Mouse (Mus musculus): ENCODE measurements at regions not wholly inside any gene's neighbourhood (a gene's known extent, or its start where the extent isn't known, plus 50 kb on each side); places are given as distances from the start of the nearest gene placed in this dataset.

DNA sequence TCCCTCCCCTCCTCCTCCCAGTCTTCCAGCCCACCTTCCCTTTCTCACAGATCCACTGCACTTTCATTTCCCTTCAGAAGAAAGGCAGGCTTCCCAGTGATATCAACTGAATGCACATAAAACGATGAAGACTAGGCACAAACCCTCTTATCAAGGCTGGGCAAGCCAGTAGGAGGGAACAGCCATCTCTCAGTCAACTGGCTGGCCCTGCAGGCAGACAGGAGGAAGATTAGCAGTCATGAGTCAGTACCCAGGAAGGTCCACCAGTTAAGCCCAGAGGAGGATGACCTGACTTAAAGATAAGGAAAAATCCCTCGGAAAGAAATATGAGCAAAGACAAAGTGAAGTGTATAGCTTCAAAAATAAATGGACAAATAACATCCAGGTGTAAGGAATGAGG lies 337.4 kb upstream of the Ube2e3 start:
- H3K9ac ChIP-seq (ENCODE audit: low read depth, low read length): no peak overlapping the region
- no peaks in the 10 kb centered on the region for H3K27me3 ChIP-seq (ENCODE audit: control insufficient read depth, insufficient read depth, low read length)
- no peak overlapping the region for H3K27ac ChIP-seq (ENCODE audit: low read depth, low read length)
- no peaks in the 10 kb centered on the region for H3K4me1 ChIP-seq (ENCODE audit: control insufficient read depth, insufficient read depth, low read length)
- no peak for ATAC-seq (ENCODE audit: low FRiP score, low TSS enrichment)
- H3K4me2 ChIP-seq (replicated peaks; ENCODE audit: low read depth, low read length): no peak overlapping the region
- no peak overlapping the region for H3K4me3 ChIP-seq (ENCODE audit: low read length)
- H3K9me3 ChIP-seq (ENCODE audit: control insufficient read depth, low read length): no peaks in the 10 kb centered on the region
- WGBS: 82% methylated on average over 2 of the region's 2 CpGs
- no peaks in the 10 kb centered on the region for H3K36me3 ChIP-seq (ENCODE audit: control insufficient read depth, insufficient read depth, low read length)

DNA sequence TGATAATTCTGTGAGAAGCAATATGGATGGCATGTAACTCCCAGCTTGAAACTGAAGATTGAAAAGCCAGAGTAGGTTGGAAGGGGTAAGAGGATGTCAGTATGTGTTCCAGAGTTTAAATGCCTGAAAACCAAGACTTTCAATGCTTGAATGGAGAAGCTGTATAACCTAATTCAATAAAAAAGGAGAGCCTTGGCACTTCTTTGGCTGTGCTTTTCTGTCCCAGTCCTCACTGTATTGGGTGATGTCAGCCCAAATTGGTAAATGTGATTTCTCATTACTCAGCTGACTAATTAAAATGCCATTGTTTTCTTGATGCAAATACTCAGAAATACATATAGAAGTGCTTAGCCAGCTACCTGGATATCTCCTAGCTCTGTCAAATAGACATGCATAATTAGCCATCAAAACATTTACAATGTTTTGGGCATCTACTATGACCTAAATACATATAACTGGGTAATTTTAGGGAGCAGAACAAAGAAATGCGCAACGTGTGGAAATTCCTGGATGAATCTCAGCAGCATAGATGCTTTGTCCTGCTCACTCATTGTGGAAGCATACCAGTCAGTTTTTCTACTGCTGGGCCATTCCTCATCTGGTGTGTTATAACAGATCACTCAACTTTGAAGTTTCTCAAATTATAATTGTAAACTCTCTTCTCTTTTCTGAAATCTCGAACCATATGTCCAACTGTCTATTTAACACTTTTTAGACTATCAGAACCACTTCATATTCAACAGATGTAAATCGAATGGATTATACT lies 347.5 kb upstream of the Ube2e3 start:
- Histone ChIP-seq H3K36me3 (ENCODE audit: control insufficient read depth, insufficient read depth, low read length) (no peaks in the 10 kb centered on the region), H3K4me2 (replicated peaks; ENCODE audit: low read depth, low read length) (no peak overlapping the region), H3K27ac (ENCODE audit: low read depth, low read length) (no peak overlapping the region), H3K27me3 (ENCODE audit: control insufficient read depth, insufficient read depth, low read length) (no peaks in the 10 kb centered on the region), H3K4me1 (ENCODE audit: control insufficient read depth, insufficient read depth, low read length) (no peaks in the 10 kb centered on the region), H3K9ac (ENCODE audit: low read depth, low read length) (no peak overlapping the region), H3K9me3 (ENCODE audit: control insufficient read depth, low read length) (no peaks in the 10 kb centered on the region), H3K4me3 (ENCODE audit: low read length) (no peak overlapping the region)
- 89% methylated on average over 4 of the region's 4 CpGs for WGBS
- ATAC-seq (ENCODE audit: low FRiP score, low TSS enrichment): no peak

DNA sequence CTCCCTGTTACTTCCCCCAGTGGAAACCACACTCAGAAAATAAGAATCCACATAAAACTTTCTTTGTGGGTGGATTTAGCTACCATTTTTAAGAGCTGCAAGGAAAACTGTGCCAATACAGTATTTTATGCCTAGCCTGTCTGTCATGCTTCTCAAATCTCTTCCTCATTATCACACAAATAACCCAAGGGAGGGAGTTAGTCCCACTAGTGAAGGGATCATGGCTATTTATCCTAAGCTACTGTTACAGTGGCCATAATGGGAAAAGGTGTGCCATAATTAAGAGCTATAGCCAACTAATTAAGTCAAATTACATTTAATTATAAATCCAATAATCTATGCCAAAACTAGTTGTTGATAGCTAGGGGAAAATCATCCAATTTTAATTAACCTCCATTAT lies 374.8 kb upstream of the Ube2e3 start:
- Histone ChIP-seq H3K9me3 (ENCODE audit: control insufficient read depth, low read length) (no peaks in the 10 kb centered on the region), H3K36me3 (ENCODE audit: control insufficient read depth, insufficient read depth, low read length) (no peaks in the 10 kb centered on the region), H3K4me3 (ENCODE audit: low read length) (no peak overlapping the region), H3K4me1 (ENCODE audit: control insufficient read depth, insufficient read depth, low read length) (no peaks in the 10 kb centered on the region), H3K27me3 (ENCODE audit: control insufficient read depth, insufficient read depth, low read length) (no peaks in the 10 kb centered on the region), H3K9ac (ENCODE audit: low read depth, low read length) (no peak overlapping the region), H3K4me2 (replicated peaks; ENCODE audit: low read depth, low read length) (no peak overlapping the region), H3K27ac (ENCODE audit: low read depth, low read length) (no peak overlapping the region)
- ATAC-seq (ENCODE audit: low FRiP score, low TSS enrichment): no peak

DNA sequence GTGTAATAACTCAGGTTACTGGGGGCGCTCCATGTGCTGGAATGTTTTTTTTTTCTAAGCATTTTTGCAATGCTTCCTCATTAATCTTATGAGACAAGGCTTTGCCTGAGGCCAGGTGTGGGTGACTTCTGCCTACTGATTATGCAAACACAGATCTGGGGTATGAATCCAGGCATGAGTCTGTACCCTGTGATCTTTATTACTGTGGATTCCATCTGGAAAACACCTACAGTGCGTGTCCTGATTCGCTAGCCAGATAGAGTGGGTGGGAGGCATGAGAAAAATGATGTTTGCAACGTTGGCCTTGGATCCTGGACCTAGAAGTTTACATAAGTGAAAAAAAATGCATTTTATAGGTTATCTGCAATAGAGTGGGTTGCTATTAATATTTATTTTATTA lies 387.9 kb upstream of the Ube2e3 start:
- 77% methylated on average over 4 of the region's 4 CpGs for WGBS
- Histone ChIP-seq H3K4me3 (ENCODE audit: low read length) (no peak overlapping the region), H3K27ac (ENCODE audit: low read depth, low read length) (no peak overlapping the region), H3K27me3 (ENCODE audit: control insufficient read depth, insufficient read depth, low read length) (no peaks in the 10 kb centered on the region), H3K36me3 (ENCODE audit: control insufficient read depth, insufficient read depth, low read length) (no peaks in the 10 kb centered on the region), H3K9ac (ENCODE audit: low read depth, low read length) (no peak overlapping the region), H3K4me1 (ENCODE audit: control insufficient read depth, insufficient read depth, low read length) (no peaks in the 10 kb centered on the region), H3K4me2 (replicated peaks; ENCODE audit: low read depth, low read length) (no peak overlapping the region), H3K9me3 (ENCODE audit: control insufficient read depth, low read length) (no peaks in the 10 kb centered on the region)
- no peak for ATAC-seq (ENCODE audit: low FRiP score, low TSS enrichment)

DNA sequence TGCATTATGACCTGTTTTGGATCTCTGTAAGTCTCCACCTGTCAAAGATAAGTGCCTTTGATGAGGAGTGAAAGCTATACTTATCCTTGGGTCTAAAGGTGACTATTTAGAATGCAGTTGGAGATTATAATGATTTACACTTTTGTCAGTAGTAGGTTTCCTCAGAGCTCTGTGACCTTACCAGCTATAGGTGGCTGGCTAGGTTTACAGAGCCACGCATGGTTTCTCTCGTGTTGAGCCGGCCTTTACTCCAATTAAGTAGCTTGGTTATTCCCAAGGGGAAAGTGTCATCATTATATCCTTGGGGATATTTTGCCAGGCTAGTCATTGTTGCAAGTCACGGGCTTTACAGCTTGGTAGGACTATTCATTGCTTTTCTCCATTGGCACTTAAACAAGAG lies 408.5 kb upstream of the Ube2e3 start:
- ATAC-seq (ENCODE audit: low FRiP score, low TSS enrichment): peak; percentile 77; the same call in 1 of the 2 replicates
- 32% methylated on average over 4 of the region's 4 CpGs for WGBS

DNA sequence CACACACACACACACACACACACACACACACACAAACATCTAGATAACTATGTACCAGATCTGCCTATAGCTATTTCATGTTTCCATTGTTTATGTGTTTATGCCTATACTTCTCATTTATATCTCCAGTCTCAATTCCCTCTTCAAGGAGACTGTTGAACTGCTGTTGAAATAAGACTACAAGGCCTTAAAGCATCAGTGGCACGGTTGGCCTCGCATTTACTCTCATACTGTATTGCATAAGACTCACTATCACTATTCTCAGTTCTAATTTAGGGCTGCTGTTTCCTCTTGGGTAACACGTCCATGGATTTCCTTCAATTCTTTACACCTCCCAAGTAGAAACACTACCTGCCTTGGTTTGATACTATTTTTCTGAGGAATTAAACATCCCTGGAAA lies 414.5 kb upstream of the Ube2e3 start:
- Histone ChIP-seq H3K4me2 (replicated peaks; ENCODE audit: low read depth, low read length) (no peak overlapping the region), H3K9ac (ENCODE audit: low read depth, low read length) (no peak overlapping the region), H3K4me1 (ENCODE audit: control insufficient read depth, insufficient read depth, low read length) (no peaks in the 10 kb centered on the region), H3K27ac (ENCODE audit: low read depth, low read length) (no peak overlapping the region), H3K9me3 (ENCODE audit: control insufficient read depth, low read length) (no peaks in the 10 kb centered on the region), H3K36me3 (ENCODE audit: control insufficient read depth, insufficient read depth, low read length) (no peaks in the 10 kb centered on the region), H3K27me3 (ENCODE audit: control insufficient read depth, insufficient read depth, low read length) (no peaks in the 10 kb centered on the region), H3K4me3 (ENCODE audit: low read length) (no peak overlapping the region)
- ATAC-seq (ENCODE audit: low FRiP score, low TSS enrichment): no peak
- WGBS: 90% methylated on average over 3 of the region's 3 CpGs

More for the DNA sequence above, 408.5 kb upstream of the Ube2e3 start:
- no peaks in the 10 kb centered on the region for H3K4me1 ChIP-seq (ENCODE audit: control insufficient read depth, insufficient read depth, low read length)
- H3K9ac ChIP-seq (ENCODE audit: low read depth, low read length): no peak overlapping the region
- H3K27me3 ChIP-seq (ENCODE audit: control insufficient read depth, insufficient read depth, low read length): no peaks in the 10 kb centered on the region
- H3K9me3 ChIP-seq (ENCODE audit: control insufficient read depth, low read length): no peaks in the 10 kb centered on the region
- no peak overlapping the region for H3K4me2 ChIP-seq (replicated peaks; ENCODE audit: low read depth, low read length)
- no peaks in the 10 kb centered on the region for H3K36me3 ChIP-seq (ENCODE audit: control insufficient read depth, insufficient read depth, low read length)
- no peak overlapping the region for H3K27ac ChIP-seq (ENCODE audit: low read depth, low read length)
- H3K4me3 ChIP-seq (ENCODE audit: low read length): no peak overlapping the region

DNA sequence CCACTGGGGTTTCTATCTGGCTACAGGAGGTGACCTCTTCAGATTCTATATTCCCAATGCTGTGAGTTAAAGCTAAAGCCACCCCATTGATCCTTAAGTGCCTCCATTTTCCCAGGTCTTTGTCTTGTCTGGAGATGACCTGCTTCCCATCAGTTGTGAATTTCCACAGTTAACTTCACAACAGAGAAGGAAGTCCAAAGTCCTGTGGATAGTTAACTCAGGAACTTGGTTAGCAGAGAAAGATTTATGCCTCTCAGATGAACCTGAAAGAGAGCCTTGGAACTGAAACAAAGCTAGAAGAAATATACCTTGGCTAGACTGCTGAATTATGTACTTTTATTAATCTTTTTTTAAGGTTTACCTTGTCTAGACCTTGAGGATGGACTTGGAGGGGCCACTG lies 431.1 kb upstream of the Ube2e3 start:
- ATAC-seq (ENCODE audit: low FRiP score, low TSS enrichment): no peak
- H3K27ac ChIP-seq (ENCODE audit: low read depth, low read length): no peak overlapping the region
- H3K4me1 ChIP-seq (ENCODE audit: control insufficient read depth, insufficient read depth, low read length): no peaks in the 10 kb centered on the region
- H3K9me3 ChIP-seq (ENCODE audit: control insufficient read depth, low read length): no peaks in the 10 kb centered on the region
- H3K36me3 ChIP-seq (ENCODE audit: control insufficient read depth, insufficient read depth, low read length): no peaks in the 10 kb centered on the region
- no peak overlapping the region for H3K9ac ChIP-seq (ENCODE audit: low read depth, low read length)
- H3K4me2 ChIP-seq (replicated peaks; ENCODE audit: low read depth, low read length): no peak overlapping the region
- no peak overlapping the region for H3K4me3 ChIP-seq (ENCODE audit: low read length)
- H3K27me3 ChIP-seq (ENCODE audit: control insufficient read depth, insufficient read depth, low read length): no peaks in the 10 kb centered on the region

DNA sequence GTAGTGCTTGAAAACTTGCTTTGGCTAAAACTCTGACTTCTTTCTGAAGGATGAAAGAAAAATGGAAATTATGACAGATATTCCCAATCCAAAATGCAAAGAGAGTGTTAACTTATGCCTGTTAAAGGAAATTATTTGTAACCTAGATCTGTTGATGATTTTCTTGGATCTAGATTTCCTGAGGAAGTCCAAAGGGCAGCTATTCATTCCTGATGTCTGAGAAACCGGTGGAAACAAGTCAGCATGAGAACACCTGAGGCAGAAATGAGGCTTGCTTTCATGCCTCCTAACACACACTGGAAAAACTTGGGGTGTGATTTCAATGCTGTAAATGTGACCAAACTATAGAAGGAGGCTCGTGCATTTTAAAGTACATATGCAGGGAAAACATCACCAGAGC lies 432.9 kb upstream of the Ube2e3 start:
- Histone ChIP-seq H3K4me3 (ENCODE audit: low read length) (no peak overlapping the region), H3K4me1 (ENCODE audit: control insufficient read depth, insufficient read depth, low read length) (no peaks in the 10 kb centered on the region), H3K9me3 (ENCODE audit: control insufficient read depth, low read length) (no peaks in the 10 kb centered on the region), H3K4me2 (replicated peaks; ENCODE audit: low read depth, low read length) (no peak overlapping the region), H3K27me3 (ENCODE audit: control insufficient read depth, insufficient read depth, low read length) (no peaks in the 10 kb centered on the region), H3K36me3 (ENCODE audit: control insufficient read depth, insufficient read depth, low read length) (no peaks in the 10 kb centered on the region), H3K9ac (ENCODE audit: low read depth, low read length) (no peak overlapping the region), H3K27ac (ENCODE audit: low read depth, low read length) (no peak overlapping the region)
- 78% methylated on average over 2 of the region's 2 CpGs for WGBS
- no peak for ATAC-seq (ENCODE audit: low FRiP score, low TSS enrichment)

DNA sequence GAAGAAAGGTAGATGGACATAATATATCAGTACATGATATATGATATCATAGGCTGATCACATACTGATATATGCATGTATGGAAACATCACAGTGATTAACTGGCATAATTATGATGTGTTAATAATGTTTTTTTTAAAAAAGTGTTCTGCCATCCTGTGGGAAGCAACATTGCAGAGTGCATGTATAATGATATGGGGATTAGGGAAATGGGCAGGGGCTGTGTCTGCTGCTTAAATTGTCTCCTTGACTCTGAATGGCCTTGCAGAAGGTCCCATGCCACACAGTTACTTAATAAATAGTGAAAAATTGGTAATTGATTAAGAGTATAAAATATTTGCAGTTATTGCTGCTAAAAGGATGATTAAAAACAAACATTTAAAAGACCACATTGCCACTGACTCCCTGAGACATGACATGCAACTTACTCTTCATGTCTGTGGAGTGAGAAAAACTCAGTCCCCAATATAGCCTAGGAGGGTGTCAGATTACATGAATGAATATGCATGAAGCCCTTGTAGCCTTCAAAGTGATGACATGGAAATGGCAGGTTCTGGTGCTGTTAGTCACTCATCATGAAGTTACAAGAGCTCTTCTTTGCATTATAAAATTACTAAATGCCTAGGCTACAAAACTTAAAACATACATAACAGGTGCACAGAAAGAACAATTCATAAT lies 440.1 kb upstream of the Ube2e3 start:
- H3K4me2 ChIP-seq (replicated peaks; ENCODE audit: low read depth, low read length): no peak overlapping the region

More for the DNA sequence above, 440.1 kb upstream of the Ube2e3 start:
- no peak for ATAC-seq (ENCODE audit: low FRiP score, low TSS enrichment)
- H3K27me3 ChIP-seq (ENCODE audit: control insufficient read depth, insufficient read depth, low read length): no peaks in the 10 kb centered on the region
- H3K4me1 ChIP-seq (ENCODE audit: control insufficient read depth, insufficient read depth, low read length): no peaks in the 10 kb centered on the region
- H3K36me3 ChIP-seq (ENCODE audit: control insufficient read depth, insufficient read depth, low read length): no peaks in the 10 kb centered on the region
- no peak overlapping the region for H3K27ac ChIP-seq (ENCODE audit: low read depth, low read length)
- no peak overlapping the region for H3K9ac ChIP-seq (ENCODE audit: low read depth, low read length)
- H3K9me3 ChIP-seq (ENCODE audit: control insufficient read depth, low read length): no peaks in the 10 kb centered on the region
- H3K4me3 ChIP-seq (ENCODE audit: low read length): no peak overlapping the region
